Mouse (Mus musculus) stomach, postnatal 0 days (tissue): ENCODE measurements around the gene Adcy4. TPM values are rescaled to one million over a fixed set of nuclear protein-coding genes. Genes with fewer than 3 reads are reported as not detected.

ENCODE experiments used
- ATAC-seq: fragments of 200-750 bp; cut with Nextera tagmentation; 2 replicates; pipeline ENCODE4 v1.8.0; 2017; ENCODE audit not compliant: low FRiP score, low TSS enrichment
- DNase-seq: peaks from one replicate; pipeline ENCODE4 v3.0.0-alpha.2; 2016; ENCODE audit warnings: low spot score
- H3K27ac ChIP-seq: fragments of 300-500 bp; sonication (generic); replicated peaks from 2 replicates; pipeline ENCODE4 v1.5.1; 2014; ENCODE audit warnings: mild to moderate bottlenecking, control low read depth
- H3K27me3 ChIP-seq: fragments of 300-500 bp; sonication (generic); 2 replicates; pipeline ENCODE4 v1.6.1; 2014; ENCODE audit warnings: low read length; ENCODE audit not compliant: control insufficient read depth, insufficient read depth
- H3K36me3 ChIP-seq: fragments of 300-500 bp; sonication (generic); 2 replicates; pipeline ENCODE4 v1.6.1; 2014; ENCODE audit warnings: low read length, mixed read lengths; ENCODE audit not compliant: control insufficient read depth, insufficient read depth
- H3K4me1 ChIP-seq: fragments of 300-500 bp; sonication (generic); replicated peaks from 2 replicates; pipeline ENCODE4 v1.6.1; 2014; ENCODE audit warnings: antibody characterized with exemption; ENCODE audit not compliant: control insufficient read depth, insufficient read depth
- H3K4me2 ChIP-seq: fragments of 300-500 bp; sonication (generic); replicated peaks from 2 replicates; pipeline ENCODE4 v1.6.1; 2014; ENCODE audit warnings: low read depth, mild to moderate bottlenecking, control low read depth, moderate library complexity
- H3K4me3 ChIP-seq: fragments of 300-500 bp; sonication (generic); 2 replicates; pipeline ENCODE4 v1.5.1; 2014; ENCODE audit warnings: low read depth, low read length, control low read depth
- H3K9ac ChIP-seq: fragments of 300-500 bp; sonication (generic); 2 replicates; pipeline ENCODE4 v1.6.1; 2014; ENCODE audit warnings: mild to moderate bottlenecking, low read length, control low read depth, mixed read lengths
- H3K9me3 ChIP-seq: fragments of 300-500 bp; sonication (generic); 2 replicates; pipeline ENCODE4 v1.6.1; 2016; ENCODE audit warnings: low read length; ENCODE audit not compliant: control insufficient read depth
- CTCF ChIP-seq: IDR thresholded peaks from 2 replicates; pipeline ENCODE4 v1.5.1; 2016; ENCODE audit warnings: antibody characterized with exemption, low read depth, mild to moderate bottlenecking, moderate library complexity
- EP300 ChIP-seq: optimal IDR thresholded peaks from 2 replicates; pipeline ENCODE3; 2016; ENCODE audit warnings: antibody characterized with exemption
- WGBS: fragments of 180-500 bp; shearing (Covaris S2); extraction: QIAGEN DNeasy Blood & Tissue Kit; methylation state at CpG from one replicate; pipeline ENCODE4 v1.1.7; 2014; 5-methylcytosine and 5-hydroxymethylcytosine counted together
- polyA plus RNA-seq: library from polyadenylated mRNA; unstranded; fragments of >200 nt; fragmentation: Nextera tagmentation; extraction: Ambion mirVana; gene quantifications from 2 replicates; pipeline ENCODE4 v1.2.1, GENCODE M21; 2015

Gene Adcy4
- polyA plus RNA-seq, 1 experiment from 2014 or later: 2.3 TPM

DNA sequence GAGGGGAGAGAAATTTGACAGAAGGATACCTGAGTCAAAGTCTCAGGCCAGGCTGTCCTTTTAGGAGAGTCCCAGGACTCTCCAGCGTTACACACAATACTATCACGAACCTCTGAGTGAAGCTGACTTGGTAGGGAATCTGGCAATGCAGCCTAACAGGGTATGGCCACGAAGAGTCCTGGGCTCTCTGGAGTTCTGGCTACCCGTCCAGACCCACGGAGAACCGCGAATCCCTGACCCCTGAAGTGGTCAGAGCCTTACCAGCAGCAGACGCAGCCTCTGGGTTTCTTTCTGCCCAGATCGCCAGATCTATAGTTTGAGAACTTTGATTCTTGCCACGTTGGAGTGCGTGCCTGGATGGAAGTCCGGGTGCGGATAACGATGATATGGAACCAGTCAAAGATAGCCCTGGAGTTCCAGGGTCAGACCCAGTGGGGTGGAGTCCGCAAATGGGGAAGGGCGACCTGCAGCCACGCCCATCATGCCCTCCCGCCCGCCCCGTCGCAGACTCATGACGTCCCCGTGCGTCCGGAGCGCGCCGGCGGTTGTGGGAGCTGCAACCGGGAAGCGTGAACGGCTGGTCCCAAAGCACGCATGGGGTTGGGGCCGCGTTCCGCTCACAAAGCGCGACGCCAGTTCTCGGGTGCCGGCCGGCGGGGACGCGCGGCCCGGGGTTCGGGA, 38.6 kb downstream of the Adcy4 start, which contains the start of the genes Dhrs1 and Nop9:
Gene Dhrs1 (minus strand): TSS at position 511 of the 681 bp plus-strand sequence.
Gene Nop9 (plus strand): TSS at position 514 of the 681 bp plus-strand sequence.
- Histone ChIP-seq H3K36me3 (peaks cover 10% of the 10 kb centered on the region; the same call in 1 of the 2 replicates), H3K4me3 (peak within 1 kb of the TSS; percentile 89), H3K4me2 (peak within 1 kb of the TSS; percentile 64), H3K4me1 (peaks cover 9% of the 10 kb centered on the region), H3K27ac (peak within 1 kb of the TSS; percentile 69), H3K9ac (peak within 1 kb of the TSS; percentile 79), H3K27me3 (no peaks in the 10 kb centered on the region), H3K9me3 (no peaks in the 10 kb centered on the region)
- no peak for TF ChIP-seq EP300
- TF ChIP-seq CTCF: 0 out of 2 replicates have a peak, but pooled peaks have one; percentile 16
- ATAC-seq (peak; percentile 88), DNase-seq (peak; percentile 96)
- WGBS: 1% methylated on average over 45 of the region's 48 CpGs

DNA sequence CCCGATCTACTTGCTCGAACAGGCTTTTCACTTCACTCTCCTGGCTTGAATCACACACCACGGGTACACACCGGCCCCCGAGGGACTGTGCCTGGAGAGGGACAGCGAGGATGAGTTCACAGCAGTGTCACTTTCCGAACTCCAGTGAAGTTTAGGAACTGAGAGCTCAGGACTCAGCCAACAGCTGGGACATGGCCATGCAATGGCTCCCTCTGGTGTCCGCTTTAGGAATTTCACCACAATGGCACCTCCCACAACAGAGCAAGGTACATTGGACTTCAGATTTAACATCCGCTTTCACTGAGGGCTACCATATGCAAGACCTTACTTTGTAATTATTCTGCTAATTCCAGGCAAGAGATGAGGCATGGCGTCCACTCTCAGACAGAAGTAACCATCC, 40.2 kb downstream of the Adcy4 start:
- Histone ChIP-seq H3K9me3 (no peaks in the 10 kb centered on the region), H3K4me2 (peak overlapping the region; percentile 38), H3K27ac (no peak overlapping the region), H3K27me3 (no peaks in the 10 kb centered on the region), H3K36me3 (0 out of 2 replicates have a peak, but pooled peaks cover 5% of the 10 kb centered on the region), H3K9ac (peak overlapping the region; percentile 45; the same call in 1 of the 2 replicates), H3K4me3 (no peak overlapping the region), H3K4me1 (peaks cover 9% of the 10 kb centered on the region)
- WGBS: 14% methylated on average over 10 of the region's 10 CpGs
- peak; percentile 89 for DNase-seq
- peak; percentile 74 for ATAC-seq
- TF ChIP-seq CTCF (peak; percentile 98), EP300 (no peak)

DNA sequence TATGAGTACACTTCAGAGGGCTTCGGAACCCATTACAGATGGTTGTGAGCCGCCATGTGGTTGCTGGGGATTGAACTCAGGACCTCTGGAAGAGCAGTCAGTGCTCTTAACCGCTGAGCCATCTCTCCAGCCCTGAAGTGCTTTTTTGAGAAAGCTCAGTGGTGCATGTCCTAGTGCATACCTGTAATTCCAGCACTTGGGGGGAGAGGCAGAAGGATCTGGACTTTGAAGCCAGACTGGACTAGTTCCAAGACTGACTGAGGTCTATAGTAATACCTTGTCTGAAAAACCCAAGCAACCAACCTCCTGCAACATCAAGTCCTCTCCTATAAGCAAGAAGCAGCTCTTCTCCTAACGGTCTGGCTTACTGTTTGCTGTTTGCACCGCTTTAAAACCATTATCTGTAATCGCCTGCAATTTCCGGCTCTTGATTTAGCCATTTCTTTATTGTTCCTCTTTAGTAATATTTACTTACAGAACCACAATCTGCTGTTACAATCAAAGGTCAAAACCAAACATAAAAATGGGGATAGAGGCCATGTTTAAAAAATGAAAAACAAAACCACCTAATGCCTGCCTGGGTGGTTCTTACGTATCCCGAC, 46.7 kb downstream of the Adcy4 start:
- TF ChIP-seq EP300 (no peak), CTCF (no peak)
- no peak for DNase-seq
- H3K36me3 ChIP-seq: 0 out of 2 replicates have a peak, but pooled peaks cover 2% of the 10 kb centered on the region
- no peak overlapping the region for H3K9ac ChIP-seq
- H3K9me3 ChIP-seq: no peaks in the 10 kb centered on the region
- H3K4me3 ChIP-seq: no peak overlapping the region
- WGBS: 82% methylated on average over 9 of the region's 9 CpGs
- no peaks in the 10 kb centered on the region for H3K4me1 ChIP-seq
- no peaks in the 10 kb centered on the region for H3K27me3 ChIP-seq
- ATAC-seq: no peak
- H3K27ac ChIP-seq: no peak overlapping the region
- no peak overlapping the region for H3K4me2 ChIP-seq

DNA sequence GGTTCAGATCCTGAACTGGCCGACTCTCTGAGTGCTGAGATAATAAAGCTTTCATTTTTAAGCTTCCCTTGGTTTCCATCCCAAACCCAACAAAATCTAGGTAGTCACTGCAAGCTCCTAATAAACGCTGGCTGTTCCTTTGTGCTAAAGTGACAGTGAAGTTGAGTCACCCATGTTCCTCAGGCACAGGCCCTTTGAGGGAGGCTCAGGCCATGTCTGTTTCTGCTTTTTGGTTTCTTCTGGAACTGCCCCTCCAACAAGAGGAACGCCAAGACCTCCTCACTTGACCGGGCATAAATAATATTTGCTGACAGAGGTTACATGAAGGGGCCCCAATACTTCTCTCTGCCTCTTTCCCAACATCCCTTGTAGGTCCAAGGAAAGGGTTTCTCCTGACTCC, 48.1 kb downstream of the Adcy4 start:
- ATAC-seq (no peak), DNase-seq (no peak)
- no peak for TF ChIP-seq EP300
- no peak for TF ChIP-seq CTCF
- Histone ChIP-seq H3K4me2 (no peak overlapping the region), H3K36me3 (0 out of 2 replicates have a peak, but pooled peaks cover 2% of the 10 kb centered on the region), H3K9ac (no peak overlapping the region), H3K9me3 (no peaks in the 10 kb centered on the region), H3K27me3 (no peaks in the 10 kb centered on the region), H3K4me3 (no peak overlapping the region), H3K4me1 (no peaks in the 10 kb centered on the region), H3K27ac (no peak overlapping the region)
- WGBS: 78% methylated on average over 4 of the region's 4 CpGs

DNA sequence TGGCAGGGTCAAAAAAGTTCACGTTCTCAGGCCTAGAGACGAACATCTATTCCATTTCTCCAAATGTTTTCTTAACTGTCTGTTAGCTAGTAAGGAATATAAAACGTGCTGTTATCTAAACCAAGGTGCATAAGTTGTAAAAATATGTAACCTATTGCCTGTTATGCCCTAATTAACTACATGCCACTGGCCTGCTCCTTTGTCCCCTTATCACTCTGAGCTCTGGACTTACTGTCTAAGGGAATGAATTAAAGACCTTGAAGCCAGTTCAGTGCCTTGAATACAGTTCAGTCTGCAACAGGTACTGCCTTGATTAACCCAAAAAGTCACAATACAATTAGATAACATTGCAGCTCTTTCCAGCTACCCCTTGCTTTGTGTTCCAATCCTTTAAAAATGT, 48.6 kb downstream of the Adcy4 start:
- H3K4me3 ChIP-seq: no peak overlapping the region
- H3K4me2 ChIP-seq: no peak overlapping the region
- no peak for TF ChIP-seq EP300
- TF ChIP-seq CTCF: no peak
- no peaks in the 10 kb centered on the region for H3K9me3 ChIP-seq
- H3K27ac ChIP-seq: no peak overlapping the region
- no peak overlapping the region for H3K9ac ChIP-seq
- no peaks in the 10 kb centered on the region for H3K27me3 ChIP-seq
- ATAC-seq (no peak), DNase-seq (no peak)
- whole genome bisulfite sequencing: 27% methylated on average over 3 of the region's 3 CpGs
- 0 out of 2 replicates have a peak, but pooled peaks cover 2% of the 10 kb centered on the region for H3K36me3 ChIP-seq
- H3K4me1 ChIP-seq: no peaks in the 10 kb centered on the region

DNA sequence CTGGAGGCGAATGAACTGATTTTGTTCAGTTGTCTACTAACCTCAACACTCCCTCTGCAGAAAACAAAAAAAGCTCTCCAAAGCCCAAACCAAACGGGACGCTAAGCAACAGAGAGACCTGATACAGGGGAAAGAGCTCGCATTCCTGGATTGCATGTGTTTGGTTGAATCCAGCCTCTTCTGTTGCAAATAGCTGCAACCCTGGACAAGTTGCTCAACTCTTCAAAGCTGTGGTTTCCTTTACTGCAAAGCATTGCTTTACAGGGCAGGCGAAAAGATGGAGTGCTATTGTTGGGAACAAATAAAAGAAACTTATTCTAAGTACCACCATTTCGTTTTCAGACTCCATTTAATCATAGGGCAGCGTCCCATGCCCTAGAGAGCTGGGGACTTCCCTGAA, 49.0 kb downstream of the Adcy4 start:
- ATAC-seq: no peak
- no peak overlapping the region for H3K9ac ChIP-seq

More for the DNA sequence above, 49.0 kb downstream of the Adcy4 start:
- no peak for TF ChIP-seq CTCF
- no peak for TF ChIP-seq EP300
- H3K36me3 ChIP-seq: 0 out of 2 replicates have a peak, but pooled peaks cover 2% of the 10 kb centered on the region
- H3K27ac ChIP-seq: no peak overlapping the region
- 61% methylated on average over 7 of the region's 7 CpGs for WGBS
- no peak overlapping the region for H3K4me2 ChIP-seq
- no peaks in the 10 kb centered on the region for H3K9me3 ChIP-seq
- no peak overlapping the region for H3K4me3 ChIP-seq
- no peaks in the 10 kb centered on the region for H3K4me1 ChIP-seq
- H3K27me3 ChIP-seq: no peaks in the 10 kb centered on the region
- no peak for DNase-seq
